Mouse (Mus musculus): ENCODE measurements around the gene Plekhm3.
A peak's percentile ranks its signal among the peaks of the same experiment; 100 is the strongest.

The Plekhm3 gene

GRCm38 (mm10) chr1:64787701-64788515 lies 168.7 kb downstream of the Plekhm3 start:
- no peak for DNase-seq (ENCODE audit: low read depth in 1 of 2, low spot score in 2 of 2)

- no peak for DNase-seq (ENCODE audit: low read depth in 1 of 2, low spot score in 2 of 2)
These were observed 176.8 kb downstream of the Plekhm3 start for GRCm38 (mm10) chr1:64779863-64780262.

GRCm38 (mm10) chr1:64779415-64779814 lies 177.2 kb downstream of the Plekhm3 start:
- DNase-seq (ENCODE audit: low read depth in 1 of 2, low spot score in 2 of 2) = no peak

GRCm38 (mm10) chr1:64773305-64773704 lies 183.3 kb downstream of the Plekhm3 start:
- no peak for DNase-seq (ENCODE audit: low read depth in 1 of 2, low spot score in 2 of 2)

GRCm38 (mm10) chr1:64770169-64770568 lies 186.5 kb downstream of the Plekhm3 start:
- DNase-seq (ENCODE audit: low read depth in 1 of 2, low spot score in 2 of 2) = no peak

GRCm38 (mm10) chr1:64761646-64762045 lies 195.0 kb downstream of the Plekhm3 start:
- DNase-seq (ENCODE audit: low read depth in 1 of 2, low spot score in 2 of 2) = no peak

- DNase-seq (ENCODE audit: low read depth in 1 of 2, low spot score in 2 of 2) = no peak
These were observed 198.9 kb downstream of the Plekhm3 start for GRCm38 (mm10) chr1:64757766-64758165.

- no peak for DNase-seq (ENCODE audit: low read depth in 1 of 2, low spot score in 2 of 2)
These were observed 199.4 kb downstream of the Plekhm3 start for GRCm38 (mm10) chr1:64757254-64757653.

GRCm38 (mm10) chr1:64756640-64757030 lies 200.0 kb downstream of the Plekhm3 start:
- no peak for DNase-seq (ENCODE audit: low read depth in 1 of 2, low spot score in 2 of 2)

- DNase-seq (ENCODE audit: low read depth in 1 of 2, low spot score in 2 of 2) = no peak
These were observed 200.5 kb downstream of the Plekhm3 start for GRCm38 (mm10) chr1:64755971-64756639.

GRCm38 (mm10) chr1:64754658-64755057 lies 202.0 kb downstream of the Plekhm3 start:
- DNase-seq (ENCODE audit: low read depth in 1 of 2, low spot score in 2 of 2) = no peak

- DNase-seq (ENCODE audit: low read depth in 1 of 2, low spot score in 2 of 2) = no peak
These were observed 203.0 kb downstream of the Plekhm3 start for GRCm38 (mm10) chr1:64753668-64754067.

- no peak for DNase-seq (ENCODE audit: low read depth in 1 of 2, low spot score in 2 of 2)
These were observed 203.5 kb downstream of the Plekhm3 start for GRCm38 (mm10) chr1:64753109-64753508.

GRCm38 (mm10) chr1:64744616-64745015 lies 212.0 kb downstream of the Plekhm3 start:
- DNase-seq (ENCODE audit: low read depth in 1 of 2, low spot score in 2 of 2) = no peak

GRCm38 (mm10) chr1:64742741-64743408 lies 213.7 kb downstream of the Plekhm3 start:
- DNase-seq (ENCODE audit: low read depth in 1 of 2, low spot score in 2 of 2) = no peak

GRCm38 (mm10) chr1:64738661-64739082 lies 218.0 kb downstream of the Plekhm3 start:
- no peak for DNase-seq (ENCODE audit: low read depth in 1 of 2, low spot score in 2 of 2)

- peak in 1 of 2 experiments; percentile 7 for DNase-seq (ENCODE audit: low read depth in 1 of 2, low spot score in 2 of 2)
These were observed 218.5 kb downstream of the Plekhm3 start for GRCm38 (mm10) chr1:64738180-64738555.

- DNase-seq (ENCODE audit: low read depth in 1 of 2, low spot score in 2 of 2) = peak; percentile 48 to 73
These were observed 219.0 kb downstream of the Plekhm3 start, which contains the start of gene Fzd5 for GRCm38 (mm10) chr1:64737502-64738179. TSS of gene Fzd5 (minus strand) at chr1:64737751.

- DNase-seq (ENCODE audit: low read depth in 1 of 2, low spot score in 2 of 2) = no peak
These were observed 219.7 kb downstream of the Plekhm3 start for GRCm38 (mm10) chr1:64736681-64737501.
